Comparison of ENCODE assay signal across 8 mouse cellular contexts in the genomic region with DNA sequence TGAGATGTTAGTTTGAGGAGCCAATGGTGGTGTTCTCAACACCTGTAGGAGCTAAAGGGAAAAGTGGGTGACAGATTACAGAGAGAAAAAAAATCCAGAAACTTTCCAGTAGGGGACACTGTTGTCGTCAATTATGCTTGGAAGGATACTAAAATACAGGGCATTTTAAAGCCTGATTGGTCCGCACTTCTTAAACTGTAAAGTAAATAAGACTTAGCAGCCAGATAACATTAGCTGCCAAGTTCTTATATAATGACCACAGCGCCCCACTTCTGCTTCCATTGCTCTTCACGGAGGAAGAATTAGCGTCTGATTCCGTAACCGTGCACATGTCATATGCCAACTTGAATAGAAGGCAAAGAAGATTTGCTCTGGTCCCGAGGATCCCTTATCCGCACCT. TPM values are rescaled to one million over a fixed set of nuclear protein-coding genes. Genes with fewer than 3 reads are reported as not detected.
DNase-seq lines count a peak whose midpoint lies in the region; ATAC-seq and TF ChIP-seq lines count a peak whose summit lies in the region.

No protein-coding gene starts in this region.

- peak overlapping the region; percentile 42 for H3K4me3 ChIP-seq in lung, embryonic 14.5 days (ENCODE audit: low read depth, low read length)

- TF ChIP-seq CTCF in lung, embryonic 14.5 days (IDR thresholded peaks at IDR 0.05; ENCODE audit: low read depth) = peak; percentile 77

- no peaks in the 10 kb centered on the region for H3K9me3 ChIP-seq in lung, embryonic 14.5 days (ENCODE audit: low read depth, low read length)

- H3K4me1 ChIP-seq in lung, embryonic 14.5 days (ENCODE audit: insufficient read depth) = peaks cover 35% of the 10 kb centered on the region

- H3K27me3 ChIP-seq in lung, embryonic 14.5 days (ENCODE audit: insufficient read depth, low read length) = peaks cover 10% of the 10 kb centered on the region

- H3K9ac ChIP-seq in lung, embryonic 14.5 days = no peak overlapping the region

- 0 out of 2 replicates have a peak, but pooled peaks have one; percentile 31 for ATAC-seq in frontal cortex, adult (ENCODE audit: low TSS enrichment)
- ATAC-seq in lung, embryonic 14.5 days (ENCODE audit: insufficient read depth) = peak; percentile 23; the same call in 1 of the 2 replicates

- 0 out of 2 replicates have a peak overlapping the region, but pooled peaks have one; percentile 13 for H3K27ac ChIP-seq in lung, embryonic 14.5 days (ENCODE audit: low read depth)

- 18% methylated on average over 9 of the region's 9 CpGs for WGBS in lung, embryonic 14.5 days

- H3K36me3 ChIP-seq in lung, embryonic 14.5 days (ENCODE audit: insufficient read depth) = no peaks in the 10 kb centered on the region

- no peak for DNase-seq in frontal cortex, postnatal 14 days (ENCODE audit: low spot score in 2 of 2)
- peak; percentile 43 for DNase-seq in fibroblast of lung, adult 2 months (ENCODE audit: low read depth)
- peak; percentile 47 for DNase-seq in induced T-regulatory cell, adult 2 months (ENCODE audit: low read depth)
- DNase-seq in lung, embryonic 14.5 days = peak; percentile 88
- peak; percentile 63 for DNase-seq in retina, embryonic 14.5 days (ENCODE audit: low spot score)
- DNase-seq in thymus, postnatal 10 days (ENCODE audit: low spot score in 2 of 2) = no peak
- no peak for DNase-seq in gastrocnemius, postnatal 25 days

- H3K4me2 ChIP-seq in lung, embryonic 14.5 days = peak overlapping the region; percentile 86

RNA-seq across cellular contexts. Expression of gene Gna14, which starts 0.7 kb away (rescaled TPM):
- 10.5 and 13.4 TPM in 2 replicates for polyA plus RNA-seq in lung, embryonic 14.5 days (2014; fragmentation: Nextera tagmentation; extraction: Ambion mirVana)
- under 1 TPM; 0.32 to 0.64 TPM for total RNA-seq in gastrocnemius, postnatal 25 days (2021)

Comparison
In these comparisons a context has a peak if more than half of its experiments do, and no peak if none do; other contexts are left out.
1. DNase-seq: peak in fibroblast of lung, adult 2 months (single experiment), induced T-regulatory cell, adult 2 months (single experiment), lung, embryonic 14.5 days (single experiment) and retina, embryonic 14.5 days (single experiment); none in frontal cortex, postnatal 14 days (0 of 2), thymus, postnatal 10 days (0 of 2) and gastrocnemius, postnatal 25 days (single experiment).